Mouse (Mus musculus) gonadal fat pad, adult 2 months (tissue): Measurements from ENCODE around the gene Tmem109. TPM values are rescaled to one million over a fixed set of nuclear protein-coding genes. Genes with fewer than 3 reads are reported as not detected.

Source experiments
- DNase-seq: peaks from one replicate; pipeline ENCODE4 v3.0.0-alpha.2; 2012; ENCODE audit warnings: low read depth
- polyA plus RNA-seq: library from polyadenylated mRNA; depleted of rRNA; stranded (reverse); fragments of >200 nt; gene quantifications from 2 replicates; pipeline ENCODE4 v1.2.3, GENCODE M21; 2012; rRNA removed

Tmem109 gene
- polyA plus RNA-seq = 130 and 147 TPM in 2 replicates

DNA sequence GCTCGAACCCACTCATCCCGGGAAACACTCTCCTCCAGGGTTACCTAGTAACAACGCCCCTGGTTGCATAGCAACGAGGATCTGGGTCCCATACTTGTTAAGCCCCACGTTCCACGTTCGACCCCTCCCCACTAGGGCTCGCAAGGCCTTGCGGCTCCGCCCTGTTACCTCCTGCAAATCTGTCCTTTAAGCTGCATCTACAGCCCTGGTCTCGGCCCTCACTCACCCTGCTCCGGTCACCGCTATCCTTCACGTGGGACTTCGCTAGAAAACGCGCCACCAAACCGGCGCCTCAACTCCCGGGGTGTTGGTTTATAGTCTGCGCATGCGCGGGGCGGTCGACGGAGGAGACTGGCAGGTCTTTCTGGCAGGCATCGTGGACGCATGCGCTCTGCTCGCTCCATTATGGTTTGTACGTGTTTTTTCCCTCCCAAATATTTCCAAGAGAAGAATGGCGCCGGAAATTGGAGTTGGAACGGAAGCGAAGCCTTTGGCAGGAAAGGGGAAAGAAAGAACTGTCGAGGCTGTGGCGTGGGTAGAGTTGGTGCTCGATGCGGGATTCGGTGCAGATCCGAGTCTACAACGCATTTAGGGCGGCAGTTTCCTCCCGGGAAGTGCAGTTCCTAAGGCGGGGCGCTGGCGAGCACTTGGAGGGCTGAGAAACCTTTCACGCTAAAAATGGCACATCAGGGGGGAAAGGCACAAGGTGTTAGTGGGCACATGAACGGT, at the start of gene Tmem109:
Gene Tmem109, minus strand, starts transcription at position 576 of the 729 bp plus-strand sequence.
- no peak for DNase-seq

DNA sequence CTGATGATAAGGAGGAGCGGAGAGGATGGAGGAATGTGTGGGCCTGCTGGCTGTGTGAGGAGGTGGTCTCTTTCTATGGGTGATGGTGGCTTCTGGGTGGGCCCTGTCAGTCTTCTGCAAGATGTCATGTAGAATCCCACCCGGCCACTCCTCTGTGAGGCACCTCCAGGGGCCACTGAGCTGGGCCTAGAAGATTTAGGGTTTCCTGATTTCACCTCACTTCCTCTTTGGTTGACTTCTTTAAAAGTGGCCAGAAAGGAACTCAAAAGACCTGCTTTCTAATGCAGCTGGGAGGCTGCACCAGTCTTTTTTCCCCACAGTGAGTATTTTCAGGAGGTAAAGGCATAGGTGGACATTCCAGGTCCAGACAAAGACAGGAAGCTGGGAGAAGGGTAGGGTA, 48.8 kb upstream of the Tmem109 start:
- no peak for DNase-seq

DNA sequence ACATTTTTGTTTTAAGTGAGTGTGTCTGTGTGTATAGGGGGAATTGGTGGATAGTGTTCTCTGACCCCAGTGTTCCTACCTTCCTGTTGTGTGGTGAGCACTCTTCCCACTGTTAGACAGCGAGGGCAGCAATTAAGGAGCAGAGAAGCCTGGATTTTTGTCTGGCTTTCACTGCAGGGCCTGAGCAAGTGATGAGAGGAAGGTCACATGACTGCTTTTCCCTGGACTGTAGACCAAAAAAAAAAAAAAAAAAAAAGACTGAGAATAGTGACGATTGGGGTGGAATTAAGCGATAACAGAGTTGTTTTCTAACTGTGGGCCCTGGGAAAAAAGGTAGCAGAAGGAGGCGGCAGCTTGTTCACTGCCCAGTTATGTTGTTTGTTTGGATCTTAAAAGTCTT, 44.9 kb upstream of the Tmem109 start:
- no peak for DNase-seq

DNA sequence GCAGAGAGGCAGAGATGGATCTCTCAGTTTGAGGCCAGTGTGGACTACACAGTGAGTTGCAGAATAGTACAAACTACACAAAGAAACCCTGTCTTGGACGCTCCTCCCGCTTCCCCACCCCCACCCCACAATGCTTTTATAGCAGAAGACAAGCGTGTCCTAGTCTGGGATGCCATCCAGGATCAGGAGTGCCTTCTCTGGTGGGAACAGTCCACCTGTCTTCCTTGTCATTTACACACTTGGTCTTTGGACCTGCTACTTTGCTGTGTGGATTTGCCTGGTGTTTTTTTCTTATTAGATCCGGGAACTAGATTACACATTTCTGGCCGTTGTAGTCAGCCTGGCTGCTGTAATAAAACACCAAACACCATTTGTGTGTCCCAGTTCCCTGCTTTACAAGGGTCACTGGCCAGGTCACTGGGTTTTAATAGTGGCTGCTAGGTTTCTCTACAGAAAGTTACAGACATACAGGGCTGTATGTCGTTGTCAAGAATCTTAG, 44.4 kb upstream of the Tmem109 start:
- DNase-seq = no peak

DNA sequence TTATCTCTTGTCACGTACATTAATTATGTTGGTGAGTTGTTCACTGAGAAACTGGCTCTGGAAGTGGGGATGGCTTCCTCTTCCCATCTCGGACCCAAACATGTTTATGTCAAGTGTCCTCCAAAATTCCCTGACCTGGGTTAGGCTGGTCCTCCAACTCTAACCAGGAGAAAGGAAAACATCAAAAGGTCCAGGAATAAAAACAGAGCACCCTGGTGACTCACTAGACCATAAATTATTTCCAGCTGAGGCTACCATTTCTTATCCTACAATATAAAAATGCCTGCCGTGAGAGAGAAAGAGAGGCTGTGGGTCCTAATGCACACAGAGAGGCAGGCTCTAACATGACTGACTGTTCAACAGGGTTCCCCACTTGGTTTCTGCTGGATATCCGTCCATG, 42.4 kb upstream of the Tmem109 start:
- DNase-seq = no peak

DNA sequence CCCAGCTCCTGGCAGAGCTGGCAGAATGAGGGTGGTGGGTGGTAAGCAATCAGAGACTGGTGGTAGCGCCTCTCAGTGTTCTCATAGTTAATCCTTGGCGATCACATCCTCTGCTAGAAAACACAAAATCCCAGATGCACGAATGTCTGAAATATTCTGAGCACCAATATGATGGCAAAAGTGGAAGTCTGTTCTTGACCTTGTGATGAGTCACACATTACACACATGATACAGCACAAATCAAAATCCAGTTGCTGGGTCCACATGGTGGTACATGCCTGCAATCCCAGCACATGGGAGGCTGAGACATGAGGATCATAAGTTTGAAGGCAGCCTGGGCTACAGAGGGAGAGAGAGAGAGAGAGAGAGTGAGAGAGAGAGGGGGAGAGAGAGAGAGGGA, 39.3 kb upstream of the Tmem109 start:
- DNase-seq = no peak

DNA sequence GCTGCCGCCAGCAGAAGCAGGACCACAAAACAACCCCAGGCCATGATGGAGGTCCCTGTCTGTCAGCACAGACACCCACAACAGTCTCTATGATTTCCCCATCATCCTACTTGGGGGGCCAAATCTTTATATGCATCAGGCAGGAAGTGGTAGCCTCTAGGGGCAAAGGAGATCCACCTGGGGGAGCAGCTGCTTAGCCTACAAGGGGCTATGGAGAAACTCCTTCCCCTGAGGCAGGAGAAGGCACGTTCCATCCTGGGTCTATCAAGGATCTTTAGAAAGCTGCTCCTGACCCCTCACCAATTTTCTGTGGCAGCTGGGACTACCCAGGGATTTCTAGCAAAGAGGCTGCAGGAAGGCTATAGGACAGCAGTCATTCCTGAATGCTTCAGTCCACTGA, 38.7 kb upstream of the Tmem109 start, which contains the start of gene Zp1:
Gene Zp1, minus strand, starts transcription at position 101 of the 400 bp plus-strand sequence.
- no peak for DNase-seq

DNA sequence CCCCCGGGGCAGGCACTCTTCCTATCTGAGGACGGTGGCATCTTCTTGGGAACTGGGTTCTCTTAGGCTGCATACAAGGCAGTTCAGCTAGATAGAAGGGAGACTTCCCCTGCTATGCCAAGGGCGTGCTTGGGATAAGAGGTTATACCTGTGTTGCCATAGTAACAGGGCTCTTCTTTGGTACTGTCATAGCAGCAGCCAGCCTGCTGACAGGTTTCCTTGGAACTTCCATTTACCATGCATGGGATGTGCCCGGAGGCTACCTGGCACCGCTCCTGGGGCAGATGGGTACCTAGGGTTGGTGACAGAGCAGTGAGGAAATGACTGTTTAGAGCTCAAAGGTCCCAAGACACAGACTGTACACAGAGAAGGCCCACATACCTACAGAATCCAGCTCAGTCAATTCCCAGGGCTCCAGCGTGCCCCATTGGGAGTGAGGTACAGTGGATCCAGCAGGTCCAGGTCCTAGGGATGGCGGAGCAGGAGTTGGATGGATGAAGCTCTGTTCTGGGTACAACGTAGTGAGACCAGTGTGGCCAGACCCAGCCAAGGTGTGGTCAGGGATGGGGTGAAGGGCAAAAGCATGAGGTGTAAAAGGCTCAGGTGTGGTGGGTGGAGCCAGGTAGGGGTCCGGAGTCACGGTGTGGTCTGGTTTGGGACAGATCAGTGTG, 36.7 kb upstream of the Tmem109 start:
- DNase-seq = no peak

DNA sequence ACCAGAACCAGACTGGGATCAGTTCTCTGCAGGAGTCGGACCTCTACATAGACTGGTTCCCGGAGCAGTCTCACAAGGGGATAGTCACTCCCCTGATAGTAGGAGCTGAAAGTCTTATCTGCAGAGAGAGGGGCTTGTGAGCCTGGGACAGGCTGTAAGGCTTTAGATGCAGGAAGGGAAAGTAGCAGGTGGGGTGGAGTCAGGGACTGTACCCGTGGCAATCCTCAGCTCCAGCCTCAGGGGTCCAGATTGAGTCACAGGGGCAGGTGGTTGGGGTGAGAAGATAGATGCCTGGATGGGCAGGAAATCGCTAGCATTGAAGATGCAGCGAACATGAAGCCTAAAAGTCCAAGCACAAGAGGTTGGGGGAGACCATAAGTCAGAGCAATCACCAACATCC, 34.7 kb upstream of the Tmem109 start:
- DNase-seq = no peak

DNA sequence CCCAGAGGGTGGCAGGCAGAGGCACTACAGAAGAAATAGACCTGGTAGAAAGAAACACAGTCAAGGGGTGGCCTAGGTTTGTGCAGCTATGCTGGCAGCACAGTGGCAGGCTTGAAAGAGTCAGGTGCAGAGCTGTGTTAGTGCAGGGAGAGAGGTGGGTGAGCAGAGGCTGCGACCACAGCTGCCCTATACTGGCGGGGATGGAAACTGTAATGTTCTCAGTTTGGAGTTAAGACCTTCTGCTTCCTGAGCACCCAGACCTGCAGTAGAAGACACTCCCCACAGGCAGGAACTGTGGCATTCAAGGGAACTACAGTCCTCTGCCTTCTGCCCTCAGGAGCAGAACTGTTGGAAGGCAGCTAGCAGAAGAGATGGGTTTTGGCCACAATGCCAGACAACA, 33.1 kb upstream of the Tmem109 start:
- no peak for DNase-seq

DNA sequence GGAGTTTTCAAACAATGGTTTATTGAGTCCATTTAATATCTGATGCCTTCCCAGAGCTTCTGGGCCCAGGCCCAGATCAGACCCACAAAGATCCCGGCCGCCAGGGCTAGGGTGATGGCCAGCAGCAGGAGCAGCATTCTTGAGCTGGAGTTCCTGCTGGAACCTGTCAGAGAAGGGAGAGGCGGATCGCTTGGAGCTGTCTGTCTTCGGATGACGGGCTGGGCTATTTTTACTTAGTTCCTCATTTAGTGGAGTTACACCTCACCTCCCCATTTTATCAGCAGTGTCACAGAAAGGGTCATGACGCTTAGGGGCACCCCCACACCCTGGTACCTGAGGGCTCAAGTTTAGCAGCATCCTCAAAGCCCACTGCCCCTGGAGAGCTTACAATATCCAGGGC, 32.5 kb upstream of the Tmem109 start:
- no peak for DNase-seq

DNA sequence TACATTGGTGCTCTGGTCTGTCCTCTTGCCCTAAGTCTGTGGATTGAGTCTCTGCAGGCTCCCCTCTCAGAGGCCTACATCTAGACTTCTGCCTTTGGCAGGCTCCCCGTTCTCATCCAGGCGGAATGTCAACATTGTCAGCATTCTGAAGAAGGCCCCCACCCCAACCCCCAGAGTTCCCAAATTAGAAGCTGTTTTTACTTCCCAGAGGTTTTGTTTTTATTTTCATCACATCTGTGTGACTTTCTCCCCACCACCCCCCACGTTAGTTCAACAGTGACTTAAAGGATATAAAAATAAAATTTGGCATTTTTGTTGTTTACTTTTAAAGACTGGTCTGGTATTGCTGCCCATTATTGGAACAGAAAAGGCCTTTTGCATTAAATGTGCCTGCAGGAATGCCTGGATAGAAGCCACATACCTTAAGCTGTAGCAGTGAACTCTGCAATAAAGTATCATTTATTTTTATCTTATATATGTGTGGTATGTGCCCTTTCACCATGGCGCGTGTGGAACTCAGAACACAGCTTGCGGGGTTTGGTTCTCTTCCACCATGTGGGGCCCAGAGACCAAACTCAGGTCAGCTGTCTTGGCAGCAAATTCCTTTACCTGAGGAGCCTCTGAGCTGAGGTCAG, 27.4 kb upstream of the Tmem109 start:
- DNase-seq = no peak

DNA sequence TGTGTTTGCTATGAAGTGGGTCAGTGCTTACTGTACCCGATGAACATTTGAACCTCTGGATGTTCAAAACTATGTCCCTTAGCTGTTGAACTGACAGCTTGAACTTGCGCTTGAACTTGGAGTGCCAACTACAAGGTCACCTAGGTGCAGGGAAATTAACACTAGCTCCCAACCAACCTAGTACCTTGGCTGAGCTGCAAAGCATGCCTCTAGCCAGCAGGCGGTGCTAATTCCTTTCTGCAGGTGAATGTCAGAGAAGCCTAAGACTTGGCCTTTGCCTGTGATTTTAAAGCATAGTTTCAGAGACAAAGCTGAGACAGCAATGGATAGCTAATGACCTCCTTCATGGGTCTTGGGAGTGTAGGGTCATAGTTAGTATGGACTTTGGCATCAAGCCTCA, 26.1 kb upstream of the Tmem109 start:
- no peak for DNase-seq

DNA sequence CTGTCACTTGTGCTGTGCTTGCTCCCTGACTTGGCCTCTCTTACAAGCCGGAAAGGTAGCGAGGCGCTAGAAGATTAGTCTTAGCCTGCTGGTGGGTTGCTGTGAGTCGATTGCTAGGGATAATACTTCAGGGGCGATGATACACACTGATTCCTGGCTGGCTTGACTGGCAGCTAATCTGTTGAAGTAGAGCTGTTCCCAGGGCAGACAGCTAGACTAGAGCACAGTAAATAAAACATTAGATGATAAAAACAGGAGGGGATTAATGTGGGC, 23.9 kb upstream of the Tmem109 start:
- DNase-seq = no peak

DNA sequence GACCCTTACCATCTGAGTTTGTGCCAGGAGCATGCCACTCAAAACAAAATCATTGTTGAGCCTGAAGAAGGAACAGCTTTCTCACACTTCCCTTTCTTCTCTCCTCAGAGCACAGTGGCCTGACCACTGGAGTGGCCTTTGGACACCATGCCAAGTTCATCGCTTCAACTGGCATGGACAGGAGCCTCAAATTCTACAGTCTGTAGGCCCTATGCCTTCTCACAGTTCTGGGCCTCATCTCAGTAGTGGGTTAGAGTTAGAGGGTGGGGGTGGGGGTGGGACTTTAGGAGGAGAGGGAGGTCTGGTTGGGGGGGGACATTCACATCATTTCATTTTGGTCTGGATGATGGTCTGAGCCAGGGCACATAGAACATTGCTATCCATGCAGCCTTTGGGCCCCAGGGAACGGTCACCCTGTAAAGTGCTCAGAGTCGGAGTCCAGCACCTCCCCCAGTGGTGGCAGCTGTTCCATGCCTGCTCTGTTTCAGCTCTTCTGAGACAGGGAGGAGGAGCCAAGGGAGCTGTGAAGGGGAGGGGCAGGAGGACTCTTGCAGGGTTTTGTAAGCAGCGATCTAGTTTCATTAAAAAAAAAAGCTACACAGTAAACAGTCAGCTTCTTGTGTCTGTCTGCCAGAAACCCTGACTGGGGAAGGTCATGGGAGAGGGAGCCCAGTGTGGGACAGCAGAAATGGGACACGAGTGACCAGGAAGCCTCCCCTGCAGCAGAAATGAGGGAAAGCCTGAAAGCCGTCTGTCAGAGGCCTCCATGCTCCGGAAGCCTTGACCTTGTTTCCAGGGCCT, 23.3 kb upstream of the Tmem109 start:
- no peak for DNase-seq

DNA sequence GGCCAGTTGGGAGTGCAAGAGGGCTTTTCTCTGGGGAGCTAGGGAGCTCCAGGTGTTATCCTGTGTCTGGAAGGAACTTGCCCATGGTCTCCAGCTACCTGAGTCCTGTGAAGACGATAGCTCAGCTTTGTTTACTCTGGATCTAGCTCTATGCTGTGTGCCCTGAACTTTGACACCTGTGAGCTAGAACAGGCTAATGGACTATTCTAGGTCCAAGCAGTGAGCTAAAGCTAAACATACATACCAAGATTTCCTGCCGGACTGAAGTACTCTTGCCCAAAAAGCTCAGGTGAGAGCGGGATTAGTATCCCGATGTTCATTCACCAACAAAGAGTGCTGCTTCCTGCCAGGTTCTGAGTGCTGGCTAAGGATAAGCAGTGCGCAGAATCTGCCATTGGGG, 22.7 kb upstream of the Tmem109 start:
- DNase-seq = no peak

DNA sequence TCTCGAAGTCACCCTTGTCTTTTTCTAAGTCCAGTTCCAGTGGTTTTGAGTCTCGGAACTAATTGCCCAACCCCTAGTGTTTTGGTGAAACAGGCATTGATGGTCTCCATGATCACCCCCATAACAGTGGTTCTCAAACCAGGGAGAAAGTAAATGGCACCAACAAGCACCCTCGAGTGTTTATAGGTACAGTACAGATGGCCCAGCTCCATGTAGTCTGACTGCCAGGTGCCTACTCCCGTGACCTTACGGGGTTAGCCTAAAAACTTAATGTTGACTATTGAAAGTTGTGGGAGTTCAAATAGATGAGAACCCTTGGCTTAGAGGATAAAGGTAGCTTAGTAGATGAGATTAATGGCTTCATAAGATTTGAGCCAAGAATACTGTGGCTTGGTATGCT, 19.2 kb upstream of the Tmem109 start:
- DNase-seq = no peak

DNA sequence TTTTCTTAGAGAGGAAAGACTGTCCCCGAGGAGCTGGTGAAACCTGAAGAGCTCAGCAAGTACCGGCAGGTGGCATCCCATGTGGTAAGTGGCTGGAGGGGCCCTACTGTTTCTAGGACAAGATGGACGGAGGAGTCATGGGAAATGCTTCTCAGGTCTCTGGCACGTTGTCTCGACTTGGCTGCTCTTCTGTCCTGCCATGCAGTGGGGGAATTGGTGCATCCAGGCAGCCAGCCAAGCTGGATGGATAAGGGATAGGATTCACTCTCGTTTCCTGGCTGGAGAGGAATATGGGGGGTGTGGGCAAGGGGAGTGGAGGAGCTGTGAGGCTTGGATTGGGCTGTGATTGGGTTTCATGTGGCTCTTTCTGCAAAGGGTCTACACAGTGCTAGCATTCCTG, 18.5 kb upstream of the Tmem109 start:
- no peak for DNase-seq

DNA sequence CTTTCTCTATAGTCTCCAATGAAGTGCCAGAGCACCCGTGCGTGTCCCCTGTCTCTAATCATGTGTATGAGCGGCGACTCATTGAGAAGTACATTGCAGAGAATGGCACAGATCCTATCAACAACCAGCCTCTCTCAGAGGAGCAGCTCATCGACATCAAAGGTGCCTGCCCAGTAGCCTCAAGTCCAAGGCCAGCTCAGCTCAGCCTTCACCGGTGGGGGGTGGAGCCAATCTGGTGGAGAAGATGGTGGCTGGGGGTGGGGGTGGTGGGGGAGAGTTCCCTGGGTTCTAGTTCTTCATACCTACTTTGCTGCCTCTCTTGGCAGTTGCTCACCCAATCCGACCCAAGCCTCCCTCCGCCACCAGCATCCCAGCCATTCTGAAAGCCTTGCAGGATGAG, 15.7 kb upstream of the Tmem109 start:
- no peak for DNase-seq

DNA sequence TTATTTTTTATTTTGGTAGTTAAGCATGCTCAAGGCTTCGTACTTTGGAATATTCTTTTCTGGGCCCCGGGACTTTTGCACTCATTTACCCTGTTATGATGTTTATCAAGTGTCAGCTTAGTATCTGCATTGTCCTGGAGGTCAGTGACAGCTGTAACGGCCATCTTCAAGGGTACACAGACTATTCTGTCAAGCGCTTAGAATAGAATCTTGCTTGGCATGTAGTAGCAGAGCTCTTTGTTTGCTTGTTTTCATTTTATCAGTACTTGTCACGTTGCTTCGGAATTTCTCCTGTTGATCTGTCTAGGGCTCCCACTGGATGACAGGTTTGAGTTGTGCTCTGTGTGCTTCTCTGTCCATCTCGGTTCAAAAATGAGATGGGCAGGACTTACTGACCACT, 15.0 kb upstream of the Tmem109 start:
- DNase-seq = no peak

DNA sequence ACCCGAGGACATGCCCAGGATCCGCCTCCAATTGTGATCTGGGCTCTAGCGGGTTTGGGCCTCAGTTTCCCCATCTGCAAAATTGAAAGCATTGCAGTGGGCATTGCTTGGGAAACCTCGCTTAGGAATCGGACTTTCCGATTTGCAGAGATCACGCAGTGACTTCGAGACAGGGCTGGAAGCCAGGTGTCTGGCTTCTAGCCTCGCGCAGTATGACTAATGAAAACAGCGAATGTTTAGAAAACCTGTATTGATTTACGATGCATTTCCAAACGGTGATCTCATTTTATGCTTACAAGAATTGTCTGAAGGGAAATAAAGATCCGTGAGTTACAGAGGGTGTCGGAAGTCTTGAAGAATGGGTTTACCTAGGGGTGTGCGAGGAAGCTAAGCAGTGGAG, 13.9 kb upstream of the Tmem109 start:
- DNase-seq = no peak

DNA sequence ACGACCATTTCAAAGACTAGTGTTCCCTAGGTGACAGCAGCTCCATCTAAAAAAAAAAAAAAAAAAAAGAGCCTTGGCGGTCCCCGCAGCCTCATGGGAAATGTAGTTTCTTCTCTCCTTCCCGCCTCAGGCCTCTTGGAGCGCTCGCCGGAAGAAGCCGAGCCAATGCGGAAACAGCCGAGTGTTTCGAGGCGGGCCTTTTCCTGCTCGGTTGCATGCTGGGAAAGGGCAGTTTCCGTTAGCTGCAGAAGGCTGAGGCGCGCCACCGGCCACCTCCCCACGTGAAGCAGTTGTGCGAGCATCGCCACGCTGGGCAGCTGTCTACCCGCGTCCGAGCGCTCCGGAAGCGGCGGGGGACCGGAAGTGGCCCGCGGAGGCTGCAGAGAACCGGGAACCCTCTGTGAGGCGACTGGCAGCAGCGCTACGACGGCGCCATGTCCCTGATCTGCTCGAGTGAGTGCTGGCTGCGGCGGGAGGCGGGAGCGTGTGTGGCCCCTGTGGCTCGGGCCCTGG, 13.3 kb upstream of the Tmem109 start, which contains the start of gene Prpf19:
Gene Prpf19, plus strand, starts transcription at position 216 of the 513 bp plus-strand sequence.
- DNase-seq = no peak
